Mouse (Mus musculus): Measurements from ENCODE around the gene Ttc9b.
"Not testable (repeated sequence)": the region's sequence is repeated elsewhere in the genome, so short reads cannot be mapped to it uniquely, and the experiment has no call there.

Ttc9b gene

DNA sequence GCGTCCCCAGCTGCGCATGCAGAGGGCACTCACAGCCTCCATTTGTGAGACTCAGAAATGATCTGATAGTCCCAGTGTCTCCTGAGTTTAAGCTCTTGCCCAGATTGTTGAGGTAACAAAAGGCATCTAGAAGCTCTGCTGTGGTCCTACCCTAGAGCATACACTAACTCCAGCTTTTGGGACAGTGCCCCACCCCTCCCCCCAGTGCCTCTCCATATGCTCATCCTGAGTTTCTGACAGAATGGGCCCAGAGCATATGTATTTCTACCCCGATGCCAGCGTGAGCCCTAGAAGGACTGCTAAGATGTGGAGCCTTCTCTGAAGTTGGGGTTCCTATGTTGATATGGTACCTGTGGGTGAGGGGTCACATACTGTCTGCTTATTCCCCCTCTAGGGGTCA lies 22.3 kb upstream of the Ttc9b start:
- in situ Hi-C loops (cut with MboI; ENCODE audit: low pct_unique_long_range_greater_than_20kb in 1 of 2, low sequenced_read_pairs in 2 of 2, unreplicated experiment in 1 of 2): no loop called here

DNA sequence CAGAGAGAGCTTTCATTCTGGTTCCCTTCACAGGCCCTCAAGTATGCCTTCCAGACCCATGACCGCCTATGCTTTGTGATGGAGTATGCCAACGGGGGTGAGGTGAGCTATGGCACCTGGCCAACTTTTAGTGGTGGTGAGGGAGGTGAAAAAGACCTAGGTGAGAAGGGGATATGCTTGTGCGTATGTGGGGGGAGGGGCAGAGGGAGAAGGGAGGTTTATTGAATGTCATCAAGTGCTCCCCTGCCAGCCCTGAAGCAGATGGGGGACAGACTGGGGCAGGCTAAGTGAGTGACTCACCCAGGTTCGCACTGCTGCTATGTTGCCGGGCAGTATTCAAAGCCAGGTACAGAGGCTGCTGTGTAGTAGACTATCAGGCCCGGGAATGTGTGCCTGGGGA lies 20.5 kb upstream of the Ttc9b start:
- in situ Hi-C loops (cut with MboI; ENCODE audit: low pct_unique_long_range_greater_than_20kb in 1 of 2, low sequenced_read_pairs in 2 of 2, unreplicated experiment in 1 of 2): no loop called here

DNA sequence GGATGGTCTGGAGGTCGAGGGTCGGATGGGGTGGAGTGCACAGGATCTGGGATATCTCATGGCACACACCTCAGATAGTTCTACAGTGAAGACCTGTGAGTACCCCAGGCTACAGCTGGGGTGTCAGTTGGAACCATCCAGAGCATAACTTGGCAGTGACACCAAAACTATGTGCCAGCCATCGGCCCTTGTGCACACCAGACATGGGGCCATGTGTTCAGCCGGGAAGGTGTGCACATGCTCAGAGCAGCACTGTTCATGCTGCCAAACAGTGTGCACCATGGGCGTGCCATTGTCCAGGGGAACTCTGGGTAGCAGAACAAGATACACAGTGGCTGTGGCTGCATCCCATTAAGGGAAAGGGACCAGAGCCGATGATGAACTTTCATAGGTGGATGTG lies 19.0 kb upstream of the Ttc9b start:
- in situ Hi-C loops (cut with MboI; ENCODE audit: low pct_unique_long_range_greater_than_20kb in 1 of 2, low sequenced_read_pairs in 2 of 2, unreplicated experiment in 1 of 2): no loop called here

DNA sequence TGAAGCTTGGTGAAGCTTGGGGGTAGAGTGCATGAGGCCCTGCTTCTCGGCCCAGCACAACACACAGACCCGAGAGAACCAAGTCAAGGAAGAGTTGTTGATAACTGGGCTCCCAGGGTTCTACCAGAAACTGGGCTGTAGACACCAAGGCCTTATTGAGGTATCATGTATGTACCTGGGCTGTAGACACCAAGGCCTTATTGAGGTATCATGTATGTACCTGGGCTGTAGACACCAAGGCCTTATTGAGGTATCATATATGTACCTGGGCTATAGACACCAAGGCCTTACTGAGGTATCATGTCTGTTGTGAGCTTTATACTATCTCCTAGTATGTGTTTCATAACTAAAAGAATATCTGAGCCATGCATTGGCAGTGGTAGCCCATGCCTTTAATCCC lies 18.6 kb upstream of the Ttc9b start:
- in situ Hi-C loops (cut with MboI; ENCODE audit: low pct_unique_long_range_greater_than_20kb in 1 of 2, low sequenced_read_pairs in 2 of 2, unreplicated experiment in 1 of 2): not testable (repeated sequence)

DNA sequence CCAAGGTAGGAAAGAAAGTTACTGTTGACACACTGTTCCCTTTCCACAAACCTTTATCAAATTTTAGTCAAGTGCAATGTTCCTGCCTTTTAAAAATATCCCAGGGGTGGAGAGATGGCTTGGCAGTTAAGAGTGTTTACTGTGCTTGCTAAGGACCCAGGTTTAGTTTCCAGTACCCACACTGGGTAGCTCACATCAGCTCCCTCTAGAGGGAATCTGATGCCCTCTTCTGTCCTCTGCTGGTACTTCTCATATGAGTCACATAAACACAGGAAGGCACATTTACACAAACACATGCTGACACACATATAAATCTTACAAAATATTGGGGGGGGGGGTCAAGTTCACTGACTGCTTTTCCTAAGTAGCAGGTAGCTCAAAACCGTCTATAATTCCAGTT lies 9.2 kb upstream of the Ttc9b start:
- in situ Hi-C loops (cut with MboI; ENCODE audit: low pct_unique_long_range_greater_than_20kb in 1 of 2, low sequenced_read_pairs in 2 of 2, unreplicated experiment in 1 of 2): no loop called here

DNA sequence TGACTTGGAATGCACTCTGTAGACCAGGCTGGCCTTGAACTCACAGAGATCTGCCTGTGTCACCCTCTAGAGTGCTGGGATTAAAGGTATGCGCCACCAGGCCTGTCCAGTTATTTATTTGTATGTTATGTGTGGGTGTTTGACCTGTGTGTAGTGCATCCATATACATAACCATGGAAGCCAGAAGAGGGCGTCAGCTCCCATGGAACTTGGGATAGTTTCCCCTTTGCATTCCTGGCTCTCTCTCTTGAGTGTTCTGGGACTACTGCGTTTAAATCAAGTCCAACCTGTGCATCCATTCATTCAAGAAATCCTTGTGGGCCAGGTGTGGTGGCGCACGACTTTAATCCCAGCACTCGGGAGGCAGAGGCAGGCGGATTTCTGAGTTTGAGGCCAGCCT lies 7.2 kb upstream of the Ttc9b start:
- in situ Hi-C loops (cut with MboI; ENCODE audit: low pct_unique_long_range_greater_than_20kb in 1 of 2, low sequenced_read_pairs in 2 of 2, unreplicated experiment in 1 of 2): no loop called here

DNA sequence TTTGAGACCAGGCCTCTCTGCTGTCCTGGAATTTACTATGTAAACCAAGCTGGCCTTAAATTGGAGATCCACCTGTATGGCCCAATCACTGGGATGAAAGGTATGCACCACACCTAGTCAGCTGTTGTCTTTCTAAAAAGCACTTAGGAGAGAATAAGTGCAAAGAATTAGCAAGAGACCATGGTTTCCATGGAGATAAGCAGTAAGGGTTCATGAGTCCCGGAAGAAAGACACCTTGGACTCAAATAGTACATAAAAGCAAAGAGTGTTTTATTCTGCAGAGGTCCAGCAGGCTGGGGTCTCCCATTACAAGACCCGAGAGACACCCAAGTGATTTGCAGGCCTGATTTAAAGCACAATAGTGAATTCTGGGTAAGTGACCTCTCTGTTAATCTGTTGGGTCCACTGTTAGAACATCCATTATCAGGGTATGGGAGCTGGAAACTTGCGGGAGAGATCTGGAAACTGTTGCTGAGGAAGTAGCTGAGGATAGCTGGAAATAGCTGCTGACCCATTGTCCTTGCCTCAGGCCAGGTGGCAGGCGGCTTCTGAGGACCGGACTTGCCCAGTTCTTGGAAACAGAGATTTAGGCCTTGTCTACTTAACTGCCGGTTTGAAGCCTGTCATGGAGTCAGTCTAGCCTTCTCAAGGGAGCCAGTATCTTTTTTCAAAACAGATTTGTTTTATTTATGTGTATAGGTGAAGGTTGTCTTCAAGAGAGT lies 6.3 kb upstream of the Ttc9b start:
- in situ Hi-C loops (cut with MboI; ENCODE audit: low pct_unique_long_range_greater_than_20kb in 1 of 2, low sequenced_read_pairs in 2 of 2, unreplicated experiment in 1 of 2): no loop called here

DNA sequence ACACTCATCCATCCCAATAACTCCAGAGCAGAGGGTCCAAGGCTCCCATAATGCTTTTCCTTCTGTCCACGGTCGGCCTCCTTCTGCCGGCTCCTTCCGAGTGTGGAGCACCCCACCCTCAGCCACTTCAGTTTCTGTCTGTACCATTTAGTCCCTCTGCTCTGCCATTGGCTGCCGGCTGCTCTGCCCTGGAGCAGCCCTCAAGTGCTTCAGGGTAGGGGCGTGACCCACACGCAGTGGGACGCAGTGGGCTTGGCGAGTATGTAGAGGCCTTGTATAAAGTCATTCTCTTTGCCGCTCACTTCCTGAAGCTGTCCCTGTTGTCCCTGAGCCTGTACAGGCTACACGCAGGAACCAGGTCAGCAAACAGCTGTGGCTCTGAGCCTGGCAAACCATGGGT lies 4.0 kb upstream of the Ttc9b start:
- in situ Hi-C loops (cut with MboI; ENCODE audit: low pct_unique_long_range_greater_than_20kb in 1 of 2, low sequenced_read_pairs in 2 of 2, unreplicated experiment in 1 of 2): no loop called here

DNA sequence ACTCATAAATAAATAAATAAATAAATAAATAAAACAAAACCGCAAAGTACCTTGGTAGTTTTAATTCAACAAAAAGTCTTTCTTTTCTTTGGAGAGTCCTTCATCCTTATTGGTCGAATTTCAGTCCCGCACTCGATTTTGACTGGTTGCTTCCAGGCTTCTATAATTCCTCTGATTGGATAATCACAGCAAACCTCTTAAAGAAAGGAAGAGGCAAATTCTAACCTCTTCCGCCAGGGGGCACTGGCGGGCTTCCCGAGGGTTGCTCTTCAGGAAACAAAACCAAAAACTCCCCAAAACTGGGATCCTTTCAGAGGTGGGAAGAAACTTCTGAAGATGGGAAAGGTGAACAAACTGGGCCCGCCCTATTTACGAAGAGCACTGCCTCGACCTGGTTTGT lies 2.8 kb upstream of the Ttc9b start:
- in situ Hi-C loops (cut with MboI; ENCODE audit: low pct_unique_long_range_greater_than_20kb in 1 of 2, low sequenced_read_pairs in 2 of 2, unreplicated experiment in 1 of 2): no loop called here

DNA sequence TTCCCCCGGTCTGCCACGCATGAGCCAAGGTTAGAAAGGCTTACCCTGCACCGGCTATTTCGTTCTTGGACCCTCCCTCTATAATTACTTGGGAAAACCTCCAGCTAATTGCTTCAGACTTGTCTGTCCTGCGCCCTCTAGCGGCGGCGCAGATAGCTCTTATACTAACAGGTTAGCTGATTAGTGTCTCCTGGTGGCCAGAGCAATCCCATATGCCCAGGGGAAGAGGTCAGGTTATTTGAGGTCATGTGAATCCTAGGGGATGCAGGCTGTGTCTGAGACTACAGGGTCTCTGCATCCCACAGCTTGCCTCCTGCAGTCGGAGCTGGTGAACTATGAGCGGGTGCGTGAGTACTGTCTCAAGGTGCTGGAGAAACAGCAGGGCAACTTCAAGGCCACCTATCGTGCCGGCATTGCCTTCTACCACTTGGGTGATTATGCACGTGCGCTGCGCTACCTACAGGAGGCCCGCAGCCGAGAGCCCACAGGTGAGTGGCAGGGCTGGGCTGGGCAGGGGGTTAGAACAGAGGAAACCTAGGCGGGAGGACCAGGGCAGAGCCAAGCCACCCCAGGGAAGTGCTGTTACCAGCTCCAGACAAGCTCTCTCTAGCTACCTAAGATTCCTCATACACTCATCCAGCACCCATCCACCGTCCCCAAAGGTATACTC lies 1.0 kb downstream of the Ttc9b start:
- in situ Hi-C loops (cut with MboI; ENCODE audit: low pct_unique_long_range_greater_than_20kb in 1 of 2, low sequenced_read_pairs in 2 of 2, unreplicated experiment in 1 of 2): no loop called here

DNA sequence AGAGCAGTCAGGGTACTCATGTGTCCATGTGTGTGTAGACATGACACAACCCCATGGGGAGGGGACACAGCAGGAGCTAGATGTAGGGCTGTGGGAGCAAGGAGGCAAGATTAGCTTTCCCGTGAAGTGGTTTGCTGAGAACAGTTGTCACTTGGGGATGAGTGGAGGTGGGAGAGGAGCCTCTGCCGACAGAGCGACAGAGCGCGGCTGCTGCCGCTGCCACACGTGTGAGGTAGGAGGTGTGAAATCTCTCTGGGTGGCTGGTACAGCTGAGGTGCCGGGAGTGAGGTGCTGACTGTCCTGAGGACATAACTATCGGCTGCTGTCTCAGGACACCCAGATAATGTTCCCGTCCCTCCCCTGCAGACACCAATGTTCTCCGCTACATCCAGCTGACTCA lies 1.8 kb downstream of the Ttc9b start:
- in situ Hi-C loops (cut with MboI; ENCODE audit: low pct_unique_long_range_greater_than_20kb in 1 of 2, low sequenced_read_pairs in 2 of 2, unreplicated experiment in 1 of 2): no loop called here

DNA sequence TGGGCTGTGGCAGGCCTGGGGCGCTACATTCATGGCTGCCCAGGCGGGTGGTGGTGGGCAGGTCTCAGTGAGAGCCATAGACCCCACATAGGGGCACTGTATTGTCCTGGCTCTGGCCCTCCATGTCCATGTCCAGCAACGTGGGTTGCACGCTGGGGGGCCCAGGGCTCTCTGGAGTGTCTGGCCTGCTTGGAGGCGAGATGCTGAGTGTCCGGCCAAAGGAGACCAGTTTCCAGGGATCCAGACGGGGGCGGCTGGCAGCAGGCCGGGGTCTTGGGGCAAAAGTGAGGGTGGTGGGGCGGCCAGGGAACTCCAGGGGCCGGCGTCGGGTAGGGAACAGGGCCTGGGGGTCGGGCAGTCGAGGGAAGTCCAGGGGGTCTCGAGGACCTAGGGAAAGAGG lies 2.9 kb downstream of the Ttc9b start:
- in situ Hi-C loops (cut with MboI; ENCODE audit: low pct_unique_long_range_greater_than_20kb in 1 of 2, low sequenced_read_pairs in 2 of 2, unreplicated experiment in 1 of 2): no loop called here

DNA sequence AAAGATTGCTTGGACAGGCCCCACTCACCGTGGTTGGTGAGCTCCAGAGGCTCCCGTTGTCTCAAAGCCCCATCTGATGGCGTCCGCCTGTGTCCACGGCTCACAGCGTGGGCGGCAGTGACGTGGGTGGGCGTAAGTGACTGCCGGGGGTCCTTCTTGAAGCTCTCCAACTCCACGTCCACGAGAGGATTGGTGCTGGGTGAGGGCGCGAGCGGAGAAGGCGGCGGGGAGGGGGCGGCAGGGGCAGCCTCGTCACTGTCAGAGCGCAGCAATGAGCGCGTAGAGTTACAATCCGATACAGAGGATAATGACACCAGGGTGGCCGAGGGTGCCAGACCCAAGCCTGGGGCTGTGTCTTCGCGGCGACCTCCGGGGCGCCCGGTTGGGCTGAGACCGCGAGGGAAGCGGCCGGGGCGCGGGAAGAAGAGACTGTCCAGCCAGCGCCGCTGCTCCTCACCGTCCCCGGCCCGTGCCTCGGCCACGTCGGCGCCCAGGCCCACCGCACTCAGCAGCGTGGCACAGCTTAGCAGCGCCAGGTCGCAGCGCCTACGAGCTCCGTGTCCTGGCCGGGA lies 4.2 kb downstream of the Ttc9b start:
- in situ Hi-C loops (cut with MboI; ENCODE audit: low pct_unique_long_range_greater_than_20kb in 1 of 2, low sequenced_read_pairs in 2 of 2, unreplicated experiment in 1 of 2): no loop called here

DNA sequence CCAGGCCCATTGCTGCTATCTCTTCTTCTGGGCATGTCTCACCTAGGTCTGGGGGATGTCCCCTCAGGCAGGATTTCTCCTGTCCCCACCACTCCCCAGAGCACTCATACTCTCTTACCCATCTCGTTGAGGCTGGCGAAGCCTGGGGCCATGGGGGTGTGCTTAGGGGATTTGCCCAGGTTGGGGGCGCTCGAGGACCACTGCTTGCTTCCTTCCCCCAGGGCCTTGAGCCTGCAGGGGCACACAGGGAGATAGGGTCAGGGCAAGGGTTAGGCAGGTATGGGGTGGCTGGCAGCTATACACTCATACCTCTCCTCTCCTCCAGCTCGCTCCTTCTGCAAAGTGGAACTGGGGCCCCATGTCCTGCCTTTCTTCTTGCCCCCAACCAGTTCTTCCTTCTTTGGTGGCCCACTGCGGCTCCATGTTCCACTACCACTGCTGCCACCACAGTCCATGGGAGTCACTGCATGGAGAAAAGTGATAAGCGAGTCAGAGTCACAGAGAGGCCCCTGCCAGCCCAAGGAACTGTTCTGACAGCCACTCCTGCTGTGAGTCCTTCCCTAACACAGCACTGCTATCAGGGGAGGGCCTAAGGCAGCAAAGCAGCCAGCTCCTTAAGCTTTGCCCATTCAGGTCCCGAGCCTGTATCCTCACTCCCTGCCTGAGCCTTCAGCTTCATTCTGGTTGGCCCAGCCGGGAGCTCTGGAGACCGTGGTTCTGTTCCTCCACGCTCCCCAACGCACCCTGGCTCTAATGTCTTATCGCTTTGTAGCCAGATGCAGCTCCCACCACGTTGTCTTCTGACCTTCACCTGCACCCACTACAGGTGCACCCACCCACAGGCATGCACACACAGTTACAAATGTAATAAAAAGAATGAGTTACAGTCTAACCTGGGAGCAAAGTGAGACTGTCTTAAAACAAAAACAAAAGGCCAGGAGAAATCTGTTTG lies 5.3 kb downstream of the Ttc9b start:
- in situ Hi-C loops (cut with MboI; ENCODE audit: low pct_unique_long_range_greater_than_20kb in 1 of 2, low sequenced_read_pairs in 2 of 2, unreplicated experiment in 1 of 2): no loop called here

DNA sequence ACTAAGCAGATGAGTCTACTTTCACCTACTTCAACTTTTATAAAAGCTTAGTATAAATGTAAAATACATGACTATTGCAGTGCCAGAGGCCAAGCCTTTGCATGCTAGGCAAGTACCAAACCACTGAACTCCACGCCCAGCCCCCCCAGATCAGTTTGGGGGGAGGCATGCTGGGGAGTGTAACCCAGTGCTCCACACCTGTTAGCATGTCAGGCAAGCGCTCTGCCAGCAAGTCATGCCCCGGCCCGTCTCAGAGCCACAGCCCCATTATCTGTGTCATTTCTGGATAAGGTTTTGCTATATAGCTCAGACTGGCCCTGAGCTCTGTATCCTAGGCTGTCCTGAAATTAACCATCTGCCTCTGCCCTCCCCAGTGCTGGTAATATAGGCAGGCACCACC lies 8.3 kb downstream of the Ttc9b start:
- in situ Hi-C loops (cut with MboI; ENCODE audit: low pct_unique_long_range_greater_than_20kb in 1 of 2, low sequenced_read_pairs in 2 of 2, unreplicated experiment in 1 of 2): no loop called here

DNA sequence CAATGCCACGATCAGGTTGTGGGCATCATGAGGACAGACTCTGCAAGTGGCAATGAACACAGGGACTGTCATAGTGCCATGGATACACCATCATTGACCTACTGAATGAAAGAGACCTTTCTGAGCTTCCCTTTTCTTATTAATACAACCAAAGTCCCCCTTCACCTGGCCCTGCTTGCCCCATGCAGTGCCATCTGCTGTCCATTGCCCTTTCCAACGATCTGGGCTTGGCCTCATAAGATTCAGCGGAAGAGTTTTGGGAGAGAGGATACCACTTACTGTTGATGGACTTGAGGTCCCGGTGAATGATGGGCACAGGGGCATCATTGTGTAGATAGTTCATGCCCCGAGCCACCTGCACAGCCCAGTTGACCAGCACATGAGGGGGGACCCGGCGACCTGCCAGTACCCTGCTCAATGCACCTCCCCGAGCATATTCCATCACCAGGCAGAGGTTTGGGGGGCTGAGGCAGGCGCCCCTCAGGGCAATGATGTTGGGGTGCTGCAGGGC lies 19.4 kb downstream of the Ttc9b start:
- in situ Hi-C loops (cut with MboI; ENCODE audit: low pct_unique_long_range_greater_than_20kb in 1 of 2, low sequenced_read_pairs in 2 of 2, unreplicated experiment in 1 of 2): loop anchor here in 1 of 2 experiments (10.0 kb wide), 1 partner anchor 368 kb away; no protein-coding TSS in a partner anchor

DNA sequence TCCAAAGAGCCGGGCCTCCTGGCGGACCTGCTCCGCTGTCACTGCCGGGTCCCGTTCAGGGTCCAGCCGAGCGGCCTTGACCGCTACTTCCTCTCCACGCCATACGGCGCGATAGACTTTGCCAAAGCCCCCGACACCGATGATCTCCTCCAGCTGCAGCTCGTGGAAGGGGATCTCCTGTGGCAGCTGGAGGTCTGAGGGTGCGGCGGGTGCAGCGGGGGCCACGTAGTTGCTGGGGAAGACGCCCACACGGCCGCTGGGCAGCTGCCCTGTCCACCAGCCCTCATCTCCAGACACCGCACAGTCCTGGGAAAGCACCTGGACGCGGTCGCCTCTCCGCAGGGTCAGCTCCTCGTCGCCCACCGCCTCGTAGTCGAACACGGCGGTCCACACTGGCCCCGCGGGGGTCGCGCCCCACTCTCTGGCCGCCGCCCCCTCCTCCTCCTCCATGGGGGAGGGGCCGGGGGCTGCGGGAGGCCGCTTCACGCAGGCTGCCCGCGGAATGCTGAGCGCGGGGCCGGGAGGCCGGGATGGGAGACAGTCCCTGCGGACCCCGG lies 19.9 kb downstream of the Ttc9b start:
- in situ Hi-C loops (cut with MboI; ENCODE audit: low pct_unique_long_range_greater_than_20kb in 1 of 2, low sequenced_read_pairs in 2 of 2, unreplicated experiment in 1 of 2): loop anchor here in 1 of 2 experiments (10.0 kb wide), 1 partner anchor 369 kb away; no protein-coding TSS in a partner anchor

DNA sequence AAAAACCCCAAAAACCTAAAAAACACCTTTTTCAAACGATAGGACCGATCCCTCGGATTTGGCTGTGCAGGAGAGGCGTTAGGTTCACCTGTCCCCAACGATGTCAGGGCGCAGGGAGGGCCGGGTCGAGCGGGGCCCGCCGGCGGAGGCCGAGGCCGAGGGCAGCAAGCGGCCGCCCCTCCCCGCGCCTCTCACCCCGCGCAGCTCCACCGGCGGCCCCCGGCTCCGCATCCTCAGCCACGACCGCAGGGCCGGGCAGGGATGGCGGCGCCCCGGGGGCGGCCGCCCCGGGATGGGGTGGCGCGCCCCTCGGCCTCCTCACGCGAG lies 20.4 kb downstream of the Ttc9b start:
- in situ Hi-C loops (cut with MboI; ENCODE audit: low pct_unique_long_range_greater_than_20kb in 1 of 2, low sequenced_read_pairs in 2 of 2, unreplicated experiment in 1 of 2): loop anchor here in 1 of 2 experiments (10.0 kb wide), 1 partner anchor 369 kb away; no protein-coding TSS in a partner anchor
